Mouse (Mus musculus) embryonic facial prominence, embryonic 10.5 days (tissue): ENCODE measurements around the gene Pck1. TPM values are rescaled to one million over a fixed set of nuclear protein-coding genes. Genes with fewer than 3 reads are reported as not detected.

Experiments used
- DNase-seq: peaks from one replicate; pipeline ENCODE4 v3.0.0-alpha.2; 2017; ENCODE audit warnings: low spot score
- H3K27ac ChIP-seq: fragments of 300-500 bp; sonication (generic); replicated peaks from 2 replicates; pipeline ENCODE4 v1.5.1; 2016; ENCODE audit warnings: mild to moderate bottlenecking
- H3K27me3 ChIP-seq: fragments of 300-500 bp; sonication (generic); replicated peaks from 2 replicates; pipeline ENCODE4 v1.6.1; 2016; ENCODE audit warnings: low read depth, mild to moderate bottlenecking; ENCODE audit not compliant: poor library complexity, severe bottlenecking
- H3K36me3 ChIP-seq: fragments of 300-500 bp; sonication (generic); replicated peaks from 2 replicates; pipeline ENCODE4 v1.6.1; 2016; ENCODE audit warnings: mild to moderate bottlenecking, moderate library complexity
- H3K4me1 ChIP-seq: fragments of 300-500 bp; sonication (generic); 2 replicates; pipeline ENCODE4 v1.6.1; 2016
- H3K4me3 ChIP-seq: fragments of 300-500 bp; sonication (generic); 2 replicates; pipeline ENCODE4 v1.5.1; 2016; ENCODE audit warnings: mild to moderate bottlenecking, moderate library complexity
- H3K9me3 ChIP-seq: fragments of 300-500 bp; sonication (generic); 2 replicates; pipeline ENCODE4 v1.6.1; 2016; ENCODE audit warnings: mild to moderate bottlenecking
- WGBS: fragments of 180-500 bp; shearing (Covaris S2); methylation state at CpG from one replicate; pipeline ENCODE4 v1.1.7; 2016; 5-methylcytosine and 5-hydroxymethylcytosine counted together
- polyA plus RNA-seq: library from polyadenylated mRNA; unstranded; fragments of >200 nt; fragmentation: Nextera tagmentation; extraction: Ambion mirVana; gene quantifications from 2 replicates; pipeline ENCODE4 v1.2.1, GENCODE M21; 2016

Pck1 gene
- polyA plus RNA-seq, 1 experiment from 2014 or later, result not detected

DNA sequence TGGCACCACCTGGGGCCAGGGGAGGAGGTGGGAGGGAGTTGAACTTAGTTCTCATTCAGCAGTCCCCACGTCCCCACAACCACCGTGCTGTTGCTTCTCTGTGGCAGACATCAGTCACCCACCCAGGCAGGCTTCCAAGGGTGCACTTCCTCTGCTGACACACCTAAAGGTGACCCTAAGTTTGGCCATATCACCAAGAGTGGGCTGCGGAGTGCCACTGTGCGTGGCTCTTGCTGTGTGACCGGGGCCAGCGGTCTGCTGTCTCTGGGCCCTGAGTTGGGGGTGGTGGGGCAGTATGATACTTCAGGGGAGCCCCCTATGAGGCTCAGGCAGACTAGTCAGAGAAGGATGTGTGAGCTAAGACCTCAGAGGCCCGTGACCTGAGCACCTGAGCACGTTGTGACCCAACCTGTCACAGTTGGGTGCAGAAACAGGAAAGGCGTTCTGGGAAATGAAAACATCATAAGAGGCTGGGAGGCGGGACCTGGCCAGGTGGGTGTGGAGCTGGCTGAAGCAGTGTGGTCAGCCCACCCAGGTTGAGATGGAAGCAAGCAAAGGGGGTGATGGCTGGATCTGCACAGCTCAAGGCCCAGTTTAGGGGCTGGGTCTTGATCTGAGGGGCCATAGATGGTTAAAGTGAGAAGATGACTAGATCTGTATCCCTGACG is 28.0 kb downstream of the Pck1 start:
- peak; percentile 8 for DNase-seq
- no peak overlapping the region for H3K27ac ChIP-seq
- H3K9me3 ChIP-seq, result no peaks in the 10 kb centered on the region
- no peak overlapping the region for H3K4me3 ChIP-seq
- H3K27me3 ChIP-seq, result peaks cover 25% of the 10 kb centered on the region
- no peaks in the 10 kb centered on the region for H3K36me3 ChIP-seq
- H3K4me1 ChIP-seq, result peaks cover 4% of the 10 kb centered on the region; the same call in 1 of the 2 replicates
- WGBS, result 83% methylated on average over 11 of the region's 11 CpGs

DNA sequence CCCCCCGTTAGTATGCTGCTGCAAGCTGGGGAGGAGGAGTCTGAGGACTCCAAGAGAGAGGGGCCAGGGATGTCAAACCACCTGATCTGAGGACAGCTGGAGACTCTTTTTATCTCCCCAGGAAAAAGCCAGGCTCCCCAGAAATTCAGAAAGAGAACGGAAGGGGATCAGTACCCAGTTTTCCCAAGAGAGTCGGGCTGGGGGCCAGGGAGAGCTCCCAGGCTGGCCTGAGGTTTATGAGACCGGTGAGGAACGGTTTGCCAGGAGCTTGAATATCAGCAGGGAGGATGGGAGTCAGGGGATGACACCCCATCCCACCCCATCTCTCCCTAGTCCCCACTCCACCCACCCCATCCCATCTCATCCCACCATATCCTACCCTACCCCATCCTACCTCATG is 28.6 kb downstream of the Pck1 start:
- Histone ChIP-seq H3K27me3 (peaks cover 25% of the 10 kb centered on the region), H3K4me3 (no peak overlapping the region), H3K9me3 (no peaks in the 10 kb centered on the region), H3K27ac (no peak overlapping the region), H3K36me3 (no peaks in the 10 kb centered on the region), H3K4me1 (peaks cover 4% of the 10 kb centered on the region; the same call in 1 of the 2 replicates)
- WGBS, result 61% methylated on average over 5 of the region's 5 CpGs
- DNase-seq, result no peak

DNA sequence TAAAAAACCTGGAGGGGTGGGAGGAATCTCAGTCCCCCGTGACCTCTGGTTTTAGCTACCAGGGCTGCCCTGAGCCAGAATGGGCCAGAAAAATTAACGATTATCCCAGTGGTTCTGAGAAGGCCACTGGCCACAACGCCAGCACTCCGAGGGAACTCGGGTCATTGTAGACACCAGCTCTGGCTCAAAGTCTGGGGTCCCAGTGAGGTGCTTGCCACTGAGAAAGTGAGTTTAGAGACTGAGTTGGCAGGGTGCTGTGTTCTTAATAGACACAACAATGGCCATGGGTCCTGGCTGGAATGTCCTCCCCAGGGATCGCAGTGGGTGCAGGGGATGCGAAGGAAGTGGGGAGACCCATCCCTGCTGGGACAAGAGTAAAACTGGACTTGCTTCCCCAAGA is 29.1 kb downstream of the Pck1 start:
- Histone ChIP-seq H3K36me3 (no peaks in the 10 kb centered on the region), H3K4me1 (peaks cover 4% of the 10 kb centered on the region; the same call in 1 of the 2 replicates), H3K9me3 (no peaks in the 10 kb centered on the region), H3K27me3 (peaks cover 28% of the 10 kb centered on the region), H3K4me3 (no peak overlapping the region), H3K27ac (no peak overlapping the region)
- no peak for DNase-seq
- 87% methylated on average over 7 of the region's 7 CpGs for WGBS

DNA sequence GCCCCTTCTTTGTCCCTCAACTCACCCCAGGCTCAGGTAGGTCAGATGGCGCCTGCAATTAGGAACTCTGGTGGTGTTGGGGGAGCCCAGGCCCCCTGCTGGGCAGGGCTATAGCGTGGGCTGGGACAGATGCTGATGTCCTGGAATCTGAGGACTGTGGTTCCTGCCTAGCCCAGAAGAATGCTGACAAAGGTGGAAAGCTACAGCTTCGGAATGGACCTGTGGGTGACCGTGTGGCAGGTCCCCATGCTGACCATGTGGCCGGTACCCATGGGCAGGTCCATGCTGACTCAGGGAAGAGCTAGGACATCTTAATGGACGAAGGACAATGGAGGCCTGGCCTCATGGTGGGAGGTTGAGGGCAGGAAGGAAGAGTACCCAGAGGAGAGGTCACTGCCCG is 29.9 kb downstream of the Pck1 start:
- 77% methylated on average over 7 of the region's 7 CpGs for WGBS
- Histone ChIP-seq H3K9me3 (no peaks in the 10 kb centered on the region), H3K4me3 (no peak overlapping the region), H3K27ac (no peak overlapping the region), H3K36me3 (no peaks in the 10 kb centered on the region), H3K27me3 (peaks cover 31% of the 10 kb centered on the region), H3K4me1 (peaks cover 10% of the 10 kb centered on the region)
- DNase-seq, result no peak

DNA sequence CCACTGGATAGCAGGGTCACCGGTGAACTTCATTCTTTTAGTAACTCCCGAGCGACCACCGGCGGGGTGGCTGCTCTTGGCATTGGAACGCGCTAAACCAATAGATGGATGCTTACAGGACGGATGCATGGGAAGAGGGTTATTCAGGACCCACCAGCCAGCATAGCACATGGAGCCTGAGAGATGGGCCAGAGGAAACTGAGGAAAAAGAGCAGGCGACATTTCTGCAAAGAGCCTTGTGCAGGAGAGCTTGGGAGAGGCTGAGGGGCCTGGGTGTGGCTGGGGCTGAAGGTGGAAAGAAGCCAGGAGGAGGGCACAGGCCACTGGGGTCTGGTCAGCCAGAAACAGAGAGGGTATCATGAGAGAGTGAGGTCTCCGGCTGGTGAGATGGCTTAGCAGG is 30.5 kb downstream of the Pck1 start:
- no peak overlapping the region for H3K4me3 ChIP-seq
- H3K4me1 ChIP-seq, result peaks cover 10% of the 10 kb centered on the region
- H3K36me3 ChIP-seq, result no peaks in the 10 kb centered on the region
- 91% methylated on average over 10 of the region's 10 CpGs for WGBS
- peak; percentile 6 for DNase-seq
- no peaks in the 10 kb centered on the region for H3K9me3 ChIP-seq
- H3K27me3 ChIP-seq, result peaks cover 31% of the 10 kb centered on the region
- H3K27ac ChIP-seq, result no peak overlapping the region

DNA sequence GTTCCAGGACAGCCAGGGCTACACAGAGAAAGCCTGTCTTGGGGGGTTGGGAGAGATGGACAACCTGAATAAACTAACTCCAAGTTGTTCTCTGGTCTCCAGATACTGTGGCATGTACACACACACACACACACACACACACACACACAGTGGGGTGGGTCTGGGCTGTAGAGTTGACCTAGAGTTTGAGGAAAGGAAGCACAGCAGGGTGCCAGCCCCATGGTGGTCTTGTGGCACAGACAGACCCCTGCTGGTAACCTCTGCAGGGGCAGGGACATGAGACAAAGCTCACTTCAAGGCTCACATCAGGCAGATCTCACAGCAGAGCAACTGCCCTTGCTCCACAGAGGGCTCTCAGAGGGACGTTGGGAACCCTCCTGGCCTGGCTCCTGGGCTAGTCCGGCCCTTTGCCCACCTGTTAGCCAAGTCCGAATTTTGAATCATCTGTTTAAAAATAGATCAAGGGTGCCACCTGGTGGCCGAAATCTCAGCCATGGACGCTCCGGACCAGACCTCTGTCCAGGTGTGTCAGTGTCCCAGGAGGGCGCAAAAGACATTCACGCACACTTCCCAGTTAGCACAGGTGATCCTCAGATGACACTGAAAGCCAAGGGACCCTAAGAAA is 31.1 kb downstream of the Pck1 start:
- 11% methylated on average over 8 of the region's 8 CpGs for WGBS
- Histone ChIP-seq H3K4me3 (no peak overlapping the region), H3K4me1 (peaks cover 10% of the 10 kb centered on the region), H3K27ac (no peak overlapping the region), H3K27me3 (peaks cover 31% of the 10 kb centered on the region), H3K9me3 (no peaks in the 10 kb centered on the region), H3K36me3 (no peaks in the 10 kb centered on the region)
- DNase-seq, result peak; percentile 76

DNA sequence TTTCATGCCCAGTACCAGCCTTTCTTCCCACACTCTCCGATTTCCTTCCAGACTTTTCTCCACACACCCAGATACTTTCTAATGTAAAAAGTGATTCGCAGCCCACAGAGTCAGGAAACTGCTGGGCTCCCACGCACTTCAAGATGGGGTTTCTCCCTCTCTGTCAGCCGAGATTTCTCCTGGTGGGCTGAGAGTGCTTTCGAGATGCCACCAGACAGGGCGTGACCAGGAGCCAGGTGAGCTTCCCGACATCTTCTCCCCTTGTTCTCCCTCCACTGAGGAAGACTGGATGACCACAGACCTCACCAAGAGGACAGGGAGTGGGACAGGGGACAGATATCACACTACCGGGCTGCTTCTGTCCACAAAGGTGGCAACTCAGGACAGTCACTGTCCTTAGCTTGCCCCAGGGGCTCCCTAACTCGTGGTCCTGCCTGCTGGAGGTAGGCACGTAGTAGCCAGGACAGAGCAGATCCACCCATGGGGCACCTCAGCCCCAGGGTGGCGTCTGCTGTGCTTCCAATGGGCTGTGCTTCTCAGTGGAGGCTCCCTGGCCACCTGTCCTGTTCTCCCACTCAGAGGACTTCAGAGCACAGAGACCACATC is 31.7 kb downstream of the Pck1 start:
- Histone ChIP-seq H3K4me3 (no peak overlapping the region), H3K27me3 (peaks cover 31% of the 10 kb centered on the region), H3K4me1 (peaks cover 10% of the 10 kb centered on the region), H3K9me3 (no peaks in the 10 kb centered on the region), H3K27ac (no peak overlapping the region), H3K36me3 (no peaks in the 10 kb centered on the region)
- 65% methylated on average over 11 of the region's 11 CpGs for WGBS
- peak; percentile 8 for DNase-seq

DNA sequence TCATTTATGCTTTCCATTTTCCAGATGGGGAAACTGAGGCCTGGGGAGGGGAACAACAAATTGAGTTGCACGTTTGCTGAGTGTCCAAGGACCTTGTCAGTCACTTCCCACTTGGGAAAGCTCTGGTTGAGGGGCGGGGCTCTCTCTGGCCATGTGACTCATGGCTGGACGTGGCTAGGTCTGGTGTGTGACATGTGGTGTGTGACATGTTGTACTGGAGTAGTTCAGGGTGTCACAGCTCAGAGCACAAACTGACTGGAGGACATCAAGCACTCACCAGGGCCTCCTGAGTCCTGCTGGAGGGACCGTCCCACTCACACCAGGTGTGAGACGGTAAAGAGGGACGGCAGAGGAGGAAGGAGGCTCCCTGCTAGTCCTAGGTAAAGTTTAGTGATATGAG is 32.4 kb downstream of the Pck1 start:
- WGBS, result 75% methylated on average over 6 of the region's 6 CpGs
- peaks cover 31% of the 10 kb centered on the region for H3K27me3 ChIP-seq
- peak; percentile 6 for DNase-seq

DNA sequence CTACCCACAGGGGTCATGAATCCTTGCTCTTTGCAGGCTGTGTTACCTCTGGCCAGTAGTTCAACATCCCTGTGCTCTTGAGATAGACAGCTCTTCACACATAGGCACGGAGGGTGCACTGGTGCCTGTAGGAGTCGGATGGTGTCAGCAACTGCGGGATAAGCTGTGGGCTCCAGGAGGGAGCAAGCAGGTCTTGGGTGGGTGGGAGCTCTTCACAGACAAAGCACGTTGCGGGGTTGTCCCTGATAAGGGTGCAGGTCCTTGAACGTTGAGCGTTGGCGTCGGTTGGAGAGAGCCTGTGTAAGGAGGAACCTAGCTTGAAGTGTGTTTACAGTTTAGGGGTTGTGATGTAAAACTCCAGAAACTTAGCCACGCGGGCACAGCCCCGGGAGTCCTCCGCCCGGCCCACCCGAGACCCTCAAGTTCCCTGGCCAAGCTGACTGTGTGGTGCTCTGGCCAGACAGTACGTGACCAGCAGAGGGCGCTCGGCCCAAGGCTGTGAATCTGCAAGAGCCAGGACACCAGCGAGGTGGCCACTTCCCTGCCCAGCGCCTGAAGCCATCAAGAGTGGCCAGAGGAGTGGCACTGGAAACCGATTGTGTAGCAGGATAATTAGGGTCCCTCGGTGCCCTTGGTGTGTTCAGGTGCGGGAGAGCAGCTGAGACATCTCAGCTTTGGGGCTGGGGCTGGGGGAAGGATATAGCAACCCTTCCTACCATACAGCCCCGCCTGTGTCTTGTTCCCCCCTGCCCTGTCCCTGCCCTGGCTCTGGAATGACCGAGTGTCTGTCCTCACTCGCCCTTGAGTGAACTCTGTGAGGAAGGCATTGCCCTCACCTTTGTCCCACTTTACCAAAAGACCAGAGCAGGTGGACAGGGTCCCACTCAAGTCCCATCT is 33.4 kb downstream of the Pck1 start:
- peak; percentile 89 for DNase-seq
- H3K27me3 ChIP-seq, result peaks cover 31% of the 10 kb centered on the region
- no peak overlapping the region for H3K4me3 ChIP-seq
- no peaks in the 10 kb centered on the region for H3K36me3 ChIP-seq
- H3K4me1 ChIP-seq, result peaks cover 7% of the 10 kb centered on the region; the same call in 1 of the 2 replicates
- 31% methylated on average over 26 of the region's 26 CpGs for WGBS
- no peaks in the 10 kb centered on the region for H3K9me3 ChIP-seq
- no peak overlapping the region for H3K27ac ChIP-seq

More for the DNA sequence above, 32.4 kb downstream of the Pck1 start:
- peaks cover 10% of the 10 kb centered on the region for H3K4me1 ChIP-seq
- no peaks in the 10 kb centered on the region for H3K9me3 ChIP-seq
- H3K4me3 ChIP-seq, result no peak overlapping the region
- H3K27ac ChIP-seq, result no peak overlapping the region
- no peaks in the 10 kb centered on the region for H3K36me3 ChIP-seq

DNA sequence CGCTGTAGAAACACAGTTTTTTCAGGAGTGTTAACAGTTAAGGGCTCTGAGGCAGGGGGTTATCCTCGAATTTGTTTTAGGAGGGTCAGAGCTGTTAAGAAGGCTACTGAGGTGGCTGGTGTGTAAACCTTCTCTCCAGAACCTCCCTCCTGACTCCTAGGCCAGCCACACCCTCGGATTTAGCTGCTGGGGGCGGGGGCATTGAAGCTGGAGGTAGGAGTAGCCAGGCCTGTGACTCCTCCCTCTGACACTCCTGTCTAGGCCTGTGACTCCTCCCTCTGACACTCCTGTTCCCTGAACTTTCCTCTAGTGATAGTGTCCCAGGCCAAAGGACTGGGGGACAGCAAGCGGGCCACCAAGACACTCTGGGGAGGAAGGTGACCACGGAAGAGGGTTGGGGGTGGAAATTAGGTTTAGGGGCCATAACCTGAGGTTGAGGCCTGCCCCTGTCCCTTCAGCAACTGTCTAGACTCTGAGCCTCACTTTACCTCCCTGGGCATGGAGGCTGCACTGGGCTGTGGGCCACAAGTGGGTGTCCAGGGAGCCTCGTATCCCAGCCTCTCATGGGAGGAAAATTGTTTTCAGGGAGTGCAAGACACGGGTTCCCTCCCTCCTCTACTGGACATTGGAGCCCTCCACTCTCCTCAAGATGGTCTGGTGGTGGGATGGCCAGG is 34.5 kb downstream of the Pck1 start:
- peak; percentile 9 for DNase-seq
- WGBS, result 34% methylated on average over 8 of the region's 8 CpGs
- Histone ChIP-seq H3K27me3 (peaks cover 31% of the 10 kb centered on the region), H3K9me3 (no peaks in the 10 kb centered on the region), H3K36me3 (no peaks in the 10 kb centered on the region), H3K4me1 (peaks cover 7% of the 10 kb centered on the region; the same call in 1 of the 2 replicates), H3K4me3 (no peak overlapping the region), H3K27ac (peak overlapping the region; percentile 5; the same call in 1 of the 2 replicates)

DNA sequence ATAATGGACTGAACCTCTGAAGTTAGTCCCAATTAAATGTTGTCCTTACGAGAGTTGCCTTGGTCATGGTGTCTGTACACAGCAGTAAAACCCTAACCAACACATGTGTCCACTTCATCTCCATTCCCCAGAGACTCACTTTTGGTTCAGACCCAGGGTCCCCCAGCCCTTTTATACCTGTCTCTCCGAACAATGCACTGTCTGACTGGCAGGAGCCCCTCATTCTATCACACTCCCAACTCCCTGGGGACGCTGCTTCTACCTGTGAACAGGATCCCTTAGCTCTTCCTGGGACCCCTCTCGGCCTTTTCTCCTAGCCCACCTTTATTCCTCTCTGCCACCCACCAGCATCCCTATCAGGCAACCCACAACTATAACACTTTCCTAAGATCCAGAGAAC is 41.9 kb downstream of the Pck1 start:
- Histone ChIP-seq H3K4me1 (no peaks in the 10 kb centered on the region), H3K27ac (no peak overlapping the region), H3K36me3 (no peaks in the 10 kb centered on the region), H3K27me3 (no peaks in the 10 kb centered on the region), H3K4me3 (no peak overlapping the region), H3K9me3 (no peaks in the 10 kb centered on the region)
- DNase-seq, result no peak
- WGBS, result 82% methylated on average over 4 of the region's 4 CpGs
